Mouse (Mus musculus): ENCODE results near the gene Adra1d.

- TF ChIP-seq GATA1 (IDR thresholded peaks at IDR 0.05; ENCODE audit: borderline replicate concordance, low read length): peak; percentile 79; the same call in 2 of the 3 replicates
- TF ChIP-seq FLI1 (IDR thresholded peaks at IDR 0.05; ENCODE audit: low read length): no peak
These were observed 64.7 kb downstream of the Adra1d start for GRCm38 (mm10) chr2:131497224-131497856.
